Mouse (Mus musculus) hindbrain, postnatal 0 days (tissue): ENCODE results near the gene Zfp184. TPM values are rescaled to one million over a fixed set of nuclear protein-coding genes. Genes with fewer than 3 reads are reported as not detected.

ENCODE experiments used
- ATAC-seq: fragments of 200-750 bp; cut with Nextera tagmentation; 2 replicates; pipeline ENCODE4 v1.8.0; 2017; ENCODE audit warnings: mild to moderate bottlenecking, moderate TSS enrichment, moderate library complexity
- DNase-seq: peaks from one replicate; pipeline ENCODE4 v3.0.0-alpha.2; 2015; ENCODE audit warnings: low spot score
- H3K27ac ChIP-seq: fragments of 300-500 bp; sonication (generic); 2 replicates; pipeline ENCODE4 v1.5.1; 2014; ENCODE audit warnings: mild to moderate bottlenecking
- H3K27me3 ChIP-seq: fragments of 300-500 bp; sonication (generic); 2 replicates; pipeline ENCODE4 v1.6.1; 2014; ENCODE audit warnings: low read length, mixed read lengths; ENCODE audit not compliant: insufficient read depth
- H3K36me3 ChIP-seq: fragments of 300-500 bp; sonication (generic); 2 replicates; pipeline ENCODE4 v1.6.1; 2014; ENCODE audit warnings: low read length, mixed read lengths; ENCODE audit not compliant: insufficient read depth
- H3K4me1 ChIP-seq: fragments of 300-500 bp; sonication (generic); 2 replicates; pipeline ENCODE4 v1.6.1; 2014; ENCODE audit warnings: antibody characterized with exemption, low read length, mixed read lengths; ENCODE audit not compliant: insufficient read depth
- H3K4me2 ChIP-seq: fragments of 300-500 bp; sonication (generic); 2 replicates; pipeline ENCODE4 v1.6.1; 2014; ENCODE audit warnings: low read depth, mild to moderate bottlenecking, low read length, moderate library complexity, mixed read lengths
- H3K4me3 ChIP-seq: fragments of 300-500 bp; sonication (generic); 2 replicates; pipeline ENCODE4 v1.5.1; 2014; ENCODE audit warnings: low read length
- H3K9ac ChIP-seq: fragments of 300-500 bp; sonication (generic); replicated peaks from 2 replicates; pipeline ENCODE4 v1.6.1; 2014; ENCODE audit warnings: mild to moderate bottlenecking, low read length, moderate library complexity, mixed read lengths
- H3K9me3 ChIP-seq: fragments of 300-500 bp; sonication (generic); 2 replicates; pipeline ENCODE4 v1.6.1; 2016; ENCODE audit warnings: low read length, mixed read lengths
- CTCF ChIP-seq: IDR thresholded peaks from 2 replicates; pipeline ENCODE4 v1.5.1; 2016; ENCODE audit warnings: antibody characterized with exemption, control low read depth, low read depth
- WGBS: fragments of 180-500 bp; shearing (Covaris S2); extraction: QIAGEN DNeasy Blood & Tissue Kit; methylation state at CpG from one replicate; pipeline ENCODE4 v1.1.7; 2014; 5-methylcytosine and 5-hydroxymethylcytosine counted together
- polyA plus RNA-seq: library from polyadenylated mRNA; unstranded; fragments of >200 nt; fragmentation: Nextera tagmentation; extraction: Ambion mirVana; gene quantifications from 2 replicates; pipeline ENCODE4 v1.2.1, GENCODE M21; 2015
- total RNA-seq: library from RNA; depleted of rRNA; stranded (reverse); fragments of >200 nt; gene quantifications from 2 replicates; pipeline ENCODE4 v1.2.3, GENCODE M21; 2014

The Zfp184 gene
- total and polyA plus RNA-seq, 2 experiments from 2014 or later: 9.3 to 9.6 TPM

- Histone ChIP-seq H3K9me3 (no peaks in the 10 kb centered on the region), H3K4me3 (no peak overlapping the region), H3K27ac (no peak overlapping the region), H3K4me2 (no peak overlapping the region), H3K27me3 (peaks cover 27% of the 10 kb centered on the region), H3K4me1 (no peaks in the 10 kb centered on the region), H3K36me3 (no peaks in the 10 kb centered on the region), H3K9ac (no peak overlapping the region)
- ATAC-seq: no peak
- WGBS: 32% methylated on average over 8 of the region's 8 CpGs
- DNase-seq: no peak
- no peak for TF ChIP-seq CTCF
Measured at GRCm38 (mm10) chr13:21920681-21921233, 24.1 kb upstream of the Zfp184 start.

- DNase-seq: no peak
- Histone ChIP-seq H3K4me3 (no peak overlapping the region), H3K27ac (no peak overlapping the region), H3K4me2 (no peak overlapping the region), H3K9ac (no peak overlapping the region), H3K27me3 (peaks cover 14% of the 10 kb centered on the region; the same call in 1 of the 2 replicates), H3K36me3 (no peaks in the 10 kb centered on the region), H3K9me3 (no peaks in the 10 kb centered on the region), H3K4me1 (no peaks in the 10 kb centered on the region)
- no peak for TF ChIP-seq CTCF
- no peak for ATAC-seq
Measured at GRCm38 (mm10) chr13:21923417-21923816, 21.5 kb upstream of the Zfp184 start.

GRCm38 (mm10) chr13:21924734-21925335 lies 20.1 kb upstream of the Zfp184 start:
- no peaks in the 10 kb centered on the region for H3K36me3 ChIP-seq
- DNase-seq (no peak), ATAC-seq (no peak)
- no peaks in the 10 kb centered on the region for H3K4me1 ChIP-seq
- H3K27ac ChIP-seq: no peak overlapping the region
- H3K9me3 ChIP-seq: no peaks in the 10 kb centered on the region
- no peak overlapping the region for H3K4me2 ChIP-seq
- WGBS: 13% methylated on average over 21 of the region's 21 CpGs
- peaks cover 9% of the 10 kb centered on the region; the same call in 1 of the 2 replicates for H3K27me3 ChIP-seq
- H3K9ac ChIP-seq: no peak overlapping the region
- H3K4me3 ChIP-seq: no peak overlapping the region
- no peak for TF ChIP-seq CTCF

GRCm38 (mm10) chr13:21930981-21931380 lies 13.9 kb upstream of the Zfp184 start:
- ATAC-seq (no peak), DNase-seq (no peak)
- no peaks in the 10 kb centered on the region for H3K36me3 ChIP-seq
- H3K27ac ChIP-seq: no peak overlapping the region
- H3K9ac ChIP-seq: no peak overlapping the region
- WGBS: 28% methylated on average over 10 of the region's 10 CpGs
- no peaks in the 10 kb centered on the region for H3K4me1 ChIP-seq
- H3K4me3 ChIP-seq: no peak overlapping the region
- H3K9me3 ChIP-seq: no peaks in the 10 kb centered on the region
- no peak for TF ChIP-seq CTCF
- no peaks in the 10 kb centered on the region for H3K27me3 ChIP-seq
- H3K4me2 ChIP-seq: no peak overlapping the region

- H3K9me3 ChIP-seq: no peaks in the 10 kb centered on the region
Measured at GRCm38 (mm10) chr13:21931740-21932139, 13.2 kb upstream of the Zfp184 start.

GRCm38 (mm10) chr13:21933626-21934548 lies 11.0 kb upstream of the Zfp184 start:
- Histone ChIP-seq H3K4me2 (peak overlapping the region; percentile 39), H3K9ac (no peak overlapping the region), H3K27me3 (no peaks in the 10 kb centered on the region), H3K36me3 (no peaks in the 10 kb centered on the region), H3K4me3 (peak overlapping the region; percentile 15; the same call in 1 of the 2 replicates), H3K9me3 (no peaks in the 10 kb centered on the region), H3K4me1 (no peaks in the 10 kb centered on the region), H3K27ac (no peak overlapping the region)
- DNase-seq: peak; percentile 36
- no peak for TF ChIP-seq CTCF
- ATAC-seq: peak; percentile 43; the same call in 1 of the 2 replicates
- WGBS: 10% methylated on average over 28 of the region's 28 CpGs

More at GRCm38 (mm10) chr13:21931740-21932139, 13.2 kb upstream of the Zfp184 start:
- TF ChIP-seq CTCF: no peak
- no peak for DNase-seq
- Histone ChIP-seq H3K4me3 (no peak overlapping the region), H3K4me2 (no peak overlapping the region), H3K9ac (no peak overlapping the region), H3K27me3 (no peaks in the 10 kb centered on the region), H3K4me1 (no peaks in the 10 kb centered on the region), H3K36me3 (no peaks in the 10 kb centered on the region), H3K27ac (no peak overlapping the region)
- WGBS: 68% methylated on average over 6 of the region's 6 CpGs
- no peak for ATAC-seq
